Mouse (Mus musculus): Measurements from ENCODE around the gene Cwc25. TPM values are rescaled to one million over a fixed set of nuclear protein-coding genes. Genes with fewer than 3 reads are reported as not detected.

Cwc25 gene
- polyA plus RNA-seq, 1 experiment from 2014 or later = 16.8 TPM

GRCm38 (mm10) chr11:97718281-97718860 lies 48.0 kb downstream of the Cwc25 start:
- Histone ChIP-seq H3K36me3 (ENCODE audit: control insufficient read depth, insufficient read depth, low read length) (peaks cover 46% of the 10 kb centered on the region), H3K27ac (ENCODE audit: low read length) (no peak overlapping the region), H3K9me3 (ENCODE audit: control insufficient read depth, low read depth, low read length) (no peaks in the 10 kb centered on the region; the same call in 1 of the 2 replicates), H3K4me3 (ENCODE audit: low read depth, low read length) (no peak overlapping the region), H3K9ac (replicated peaks; ENCODE audit: low read depth, low read length) (no peak overlapping the region), H3K4me2 (replicated peaks; ENCODE audit: low read depth, low read length) (no peak overlapping the region), H3K27me3 (ENCODE audit: control insufficient read depth, insufficient read depth, low read length) (no peaks in the 10 kb centered on the region), H3K4me1 (ENCODE audit: control insufficient read depth, insufficient read depth, low read length) (no peaks in the 10 kb centered on the region)
- WGBS = 83% methylated on average over 15 of the region's 15 CpGs
- ATAC-seq (ENCODE audit: insufficient number of reproducible peaks, insufficient read depth, low FRiP score, low read depth) = no peak

GRCm38 (mm10) chr11:97717369-97718280 lies 48.7 kb downstream of the Cwc25 start:
- Histone ChIP-seq H3K9me3 (ENCODE audit: control insufficient read depth, low read depth, low read length) (no peaks in the 10 kb centered on the region; the same call in 1 of the 2 replicates), H3K4me1 (ENCODE audit: control insufficient read depth, insufficient read depth, low read length) (no peaks in the 10 kb centered on the region), H3K27me3 (ENCODE audit: control insufficient read depth, insufficient read depth, low read length) (no peaks in the 10 kb centered on the region), H3K4me3 (ENCODE audit: low read depth, low read length) (no peak overlapping the region), H3K4me2 (replicated peaks; ENCODE audit: low read depth, low read length) (no peak overlapping the region), H3K36me3 (ENCODE audit: control insufficient read depth, insufficient read depth, low read length) (peaks cover 46% of the 10 kb centered on the region), H3K9ac (replicated peaks; ENCODE audit: low read depth, low read length) (no peak overlapping the region), H3K27ac (ENCODE audit: low read length) (no peak overlapping the region)
- ATAC-seq (ENCODE audit: insufficient number of reproducible peaks, insufficient read depth, low FRiP score, low read depth) = no peak
- WGBS = 84% methylated on average over 26 of the region's 26 CpGs

- WGBS = 89% methylated on average over 8 of the region's 8 CpGs
- Histone ChIP-seq H3K4me3 (ENCODE audit: low read depth, low read length) (no peak overlapping the region), H3K36me3 (ENCODE audit: control insufficient read depth, insufficient read depth, low read length) (peaks cover 35% of the 10 kb centered on the region), H3K4me2 (replicated peaks; ENCODE audit: low read depth, low read length) (no peak overlapping the region), H3K27me3 (ENCODE audit: control insufficient read depth, insufficient read depth, low read length) (no peaks in the 10 kb centered on the region), H3K27ac (ENCODE audit: low read length) (no peak overlapping the region), H3K9me3 (ENCODE audit: control insufficient read depth, low read depth, low read length) (no peaks in the 10 kb centered on the region), H3K9ac (replicated peaks; ENCODE audit: low read depth, low read length) (no peak overlapping the region), H3K4me1 (ENCODE audit: control insufficient read depth, insufficient read depth, low read length) (no peaks in the 10 kb centered on the region)
- no peak for ATAC-seq (ENCODE audit: insufficient number of reproducible peaks, insufficient read depth, low FRiP score, low read depth)
These were observed 50.3 kb downstream of the Cwc25 start for GRCm38 (mm10) chr11:97716021-97716420.

GRCm38 (mm10) chr11:97714784-97715760 lies 51.3 kb downstream of the Cwc25 start:
- no peaks in the 10 kb centered on the region for H3K27me3 ChIP-seq (ENCODE audit: control insufficient read depth, insufficient read depth, low read length)
- H3K4me2 ChIP-seq (replicated peaks; ENCODE audit: low read depth, low read length) = no peak overlapping the region
- H3K9me3 ChIP-seq (ENCODE audit: control insufficient read depth, low read depth, low read length) = no peaks in the 10 kb centered on the region
- WGBS = 90% methylated on average over 14 of the region's 14 CpGs
- H3K4me3 ChIP-seq (ENCODE audit: low read depth, low read length) = no peak overlapping the region
- no peak overlapping the region for H3K9ac ChIP-seq (replicated peaks; ENCODE audit: low read depth, low read length)
- H3K27ac ChIP-seq (ENCODE audit: low read length) = no peak overlapping the region
- no peaks in the 10 kb centered on the region for H3K4me1 ChIP-seq (ENCODE audit: control insufficient read depth, insufficient read depth, low read length)
- peaks cover 32% of the 10 kb centered on the region for H3K36me3 ChIP-seq (ENCODE audit: control insufficient read depth, insufficient read depth, low read length)
- no peak for ATAC-seq (ENCODE audit: insufficient number of reproducible peaks, insufficient read depth, low FRiP score, low read depth)

- Histone ChIP-seq H3K9ac (replicated peaks; ENCODE audit: low read depth, low read length) (no peak overlapping the region), H3K9me3 (ENCODE audit: control insufficient read depth, low read depth, low read length) (no peaks in the 10 kb centered on the region), H3K4me3 (ENCODE audit: low read depth, low read length) (no peak overlapping the region), H3K4me1 (ENCODE audit: control insufficient read depth, insufficient read depth, low read length) (no peaks in the 10 kb centered on the region), H3K27me3 (ENCODE audit: control insufficient read depth, insufficient read depth, low read length) (no peaks in the 10 kb centered on the region), H3K36me3 (ENCODE audit: control insufficient read depth, insufficient read depth, low read length) (peaks cover 26% of the 10 kb centered on the region), H3K4me2 (replicated peaks; ENCODE audit: low read depth, low read length) (no peak overlapping the region), H3K27ac (ENCODE audit: low read length) (no peak overlapping the region)
- no peak for ATAC-seq (ENCODE audit: insufficient number of reproducible peaks, insufficient read depth, low FRiP score, low read depth)
- WGBS = 88% methylated on average over 3 of the region's 3 CpGs
These were observed 52.0 kb downstream of the Cwc25 start for GRCm38 (mm10) chr11:97714356-97714755.

- Histone ChIP-seq H3K9ac (replicated peaks; ENCODE audit: low read depth, low read length) (no peak overlapping the region), H3K4me3 (ENCODE audit: low read depth, low read length) (no peak overlapping the region), H3K4me2 (replicated peaks; ENCODE audit: low read depth, low read length) (no peak overlapping the region), H3K27me3 (ENCODE audit: control insufficient read depth, insufficient read depth, low read length) (no peaks in the 10 kb centered on the region), H3K36me3 (ENCODE audit: control insufficient read depth, insufficient read depth, low read length) (peaks cover 26% of the 10 kb centered on the region), H3K4me1 (ENCODE audit: control insufficient read depth, insufficient read depth, low read length) (no peaks in the 10 kb centered on the region), H3K9me3 (ENCODE audit: control insufficient read depth, low read depth, low read length) (no peaks in the 10 kb centered on the region), H3K27ac (ENCODE audit: low read length) (no peak overlapping the region)
- ATAC-seq (ENCODE audit: insufficient number of reproducible peaks, insufficient read depth, low FRiP score, low read depth) = no peak
- 83% methylated on average over 8 of the region's 8 CpGs for WGBS
These were observed 52.5 kb downstream of the Cwc25 start for GRCm38 (mm10) chr11:97713896-97714295.

- H3K9ac ChIP-seq (replicated peaks; ENCODE audit: low read depth, low read length) = no peak overlapping the region
- WGBS = 87% methylated on average over 15 of the region's 15 CpGs
- peaks cover 18% of the 10 kb centered on the region; the same call in 1 of the 2 replicates for H3K36me3 ChIP-seq (ENCODE audit: control insufficient read depth, insufficient read depth, low read length)
- H3K9me3 ChIP-seq (ENCODE audit: control insufficient read depth, low read depth, low read length) = no peaks in the 10 kb centered on the region
- H3K27ac ChIP-seq (ENCODE audit: low read length) = no peak overlapping the region
- H3K27me3 ChIP-seq (ENCODE audit: control insufficient read depth, insufficient read depth, low read length) = no peaks in the 10 kb centered on the region
- no peak overlapping the region for H3K4me3 ChIP-seq (ENCODE audit: low read depth, low read length)
- no peaks in the 10 kb centered on the region for H3K4me1 ChIP-seq (ENCODE audit: control insufficient read depth, insufficient read depth, low read length)
- no peak overlapping the region for H3K4me2 ChIP-seq (replicated peaks; ENCODE audit: low read depth, low read length)
- ATAC-seq (ENCODE audit: insufficient number of reproducible peaks, insufficient read depth, low FRiP score, low read depth) = no peak
These were observed 54.1 kb downstream of the Cwc25 start for GRCm38 (mm10) chr11:97712286-97712685.
